Mouse (Mus musculus) 416B (cell line): Measurements from ENCODE around the gene R3hdm2.

Source experiments
- DNase-seq: peaks from one replicate; pipeline ENCODE4 v3.0.0; 2011; ENCODE audit warnings: low read depth

R3hdm2 gene

DNA sequence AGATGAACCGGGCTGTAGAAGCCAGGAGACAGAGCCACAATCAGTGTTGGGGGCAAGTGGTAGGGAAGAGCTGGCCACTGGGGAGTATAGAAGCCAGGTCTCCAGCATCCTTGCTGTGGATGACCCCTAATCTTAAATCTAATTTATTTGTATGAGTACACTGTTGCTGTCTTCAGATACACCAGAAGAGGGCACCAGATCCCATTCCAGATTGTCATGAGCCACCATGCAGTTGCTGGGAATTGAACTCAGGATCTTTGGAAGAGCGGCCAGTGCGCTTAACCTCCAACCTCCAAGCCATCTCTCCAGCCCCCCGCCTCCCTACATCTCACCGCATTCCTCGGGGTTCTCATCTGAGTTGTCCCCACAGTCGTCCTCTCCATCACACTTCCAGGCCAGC, 166.4 kb downstream of the R3hdm2 start:
- peak; percentile 21 for DNase-seq

DNA sequence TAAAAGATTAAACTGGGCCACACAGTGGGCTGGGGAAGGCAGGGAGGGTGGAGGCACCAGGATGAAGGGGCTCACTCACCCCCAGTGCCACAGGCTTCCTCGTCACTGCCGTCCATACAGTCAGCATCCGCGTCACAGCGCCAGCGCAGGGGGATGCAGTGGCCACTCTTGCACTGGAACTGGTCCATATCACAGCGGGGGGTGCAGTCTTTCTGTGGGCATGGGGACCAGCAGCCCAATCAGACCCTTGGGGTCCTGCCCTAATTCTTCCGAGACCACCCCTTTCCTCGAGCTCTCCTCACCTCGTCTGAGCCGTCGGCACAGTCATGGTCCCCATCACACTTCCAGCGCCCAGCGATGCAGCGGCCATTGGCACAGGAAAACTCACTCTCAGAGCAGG, 168.1 kb downstream of the R3hdm2 start:
- no peak for DNase-seq
